Mouse (Mus musculus) heart, postnatal 0 days (tissue): ENCODE measurements around the gene Cerk. TPM values are rescaled to one million over a fixed set of nuclear protein-coding genes. Genes with fewer than 3 reads are reported as not detected.
"Not testable (repeated sequence)": the region's sequence is repeated elsewhere in the genome, so short reads cannot be mapped to it uniquely, and the experiment has no call there.

Experiments
- ATAC-seq: fragments of 200-750 bp; cut with Nextera tagmentation; 2 replicates; pipeline ENCODE4 v1.8.0; 2017; ENCODE audit warnings: low read depth, moderate number of reproducible peaks, moderate library complexity; ENCODE audit not compliant: insufficient read depth
- DNase-seq: peaks from one replicate; pipeline ENCODE4 v3.0.0-alpha.2; 2016; ENCODE audit warnings: low spot score
- H3K27ac ChIP-seq: fragments of 300-500 bp; sonication (generic); 2 replicates; pipeline ENCODE4 v1.5.1; 2014; ENCODE audit warnings: low read depth, mild to moderate bottlenecking
- H3K27me3 ChIP-seq: fragments of 300-500 bp; sonication (generic); 2 replicates; pipeline ENCODE4 v1.6.1; 2014; ENCODE audit warnings: low read length, mixed read lengths; ENCODE audit not compliant: control insufficient read depth, insufficient read depth
- H3K36me3 ChIP-seq: fragments of 300-500 bp; sonication (generic); replicated peaks from 2 replicates; pipeline ENCODE4 v1.6.1; 2014; ENCODE audit warnings: low read length, mixed read lengths; ENCODE audit not compliant: control insufficient read depth, insufficient read depth
- H3K4me1 ChIP-seq: fragments of 300-500 bp; sonication (generic); 2 replicates; pipeline ENCODE4 v1.6.1; 2014; ENCODE audit warnings: antibody characterized with exemption; ENCODE audit not compliant: control insufficient read depth, insufficient read depth
- H3K4me2 ChIP-seq: fragments of 300-500 bp; sonication (generic); 2 replicates; pipeline ENCODE4 v1.6.1; 2014; ENCODE audit warnings: low read depth, mild to moderate bottlenecking, low read length, moderate library complexity
- H3K4me3 ChIP-seq: fragments of 300-500 bp; sonication (generic); 2 replicates; pipeline ENCODE4 v1.5.1; 2014; ENCODE audit warnings: low read depth, low read length
- H3K9ac ChIP-seq: fragments of 300-500 bp; sonication (generic); replicated peaks from 2 replicates; pipeline ENCODE4 v1.6.1; 2014; ENCODE audit warnings: low read depth, low read length, mixed read lengths
- H3K9me3 ChIP-seq: fragments of 300-500 bp; sonication (generic); replicated peaks from 2 replicates; pipeline ENCODE4 v1.6.1; 2016; ENCODE audit warnings: low read length; ENCODE audit not compliant: control insufficient read depth
- CTCF ChIP-seq: IDR thresholded peaks from 2 replicates; pipeline ENCODE4 v1.5.1; 2016; ENCODE audit warnings: antibody characterized with exemption, control low read depth, low read depth
- EP300 ChIP-seq: IDR thresholded peaks from 2 replicates; pipeline ENCODE4 v1.6.1; 2016; ENCODE audit warnings: antibody characterized with exemption, low read depth
- WGBS: fragments of 180-500 bp; shearing (Covaris S2); extraction: QIAGEN DNeasy Blood & Tissue Kit; methylation state at CpG from one replicate; pipeline ENCODE4 v1.1.7; 2014; 5-methylcytosine and 5-hydroxymethylcytosine counted together
- polyA plus RNA-seq: library from polyadenylated mRNA; unstranded; fragments of >200 nt; fragmentation: Nextera tagmentation; extraction: Ambion mirVana; gene quantifications from 2 replicates; pipeline ENCODE4 v1.2.1, GENCODE M21; 2015
- total RNA-seq: library from RNA; depleted of rRNA; stranded (reverse); fragments of >200 nt; gene quantifications from 2 replicates; pipeline ENCODE4 v1.2.3, GENCODE M21; 2014; ENCODE audit warnings: low replicate concordance

The Cerk gene
- total and polyA plus RNA-seq, 2 experiments from 2014 or later, result 14.5 to 25.3 TPM

DNA sequence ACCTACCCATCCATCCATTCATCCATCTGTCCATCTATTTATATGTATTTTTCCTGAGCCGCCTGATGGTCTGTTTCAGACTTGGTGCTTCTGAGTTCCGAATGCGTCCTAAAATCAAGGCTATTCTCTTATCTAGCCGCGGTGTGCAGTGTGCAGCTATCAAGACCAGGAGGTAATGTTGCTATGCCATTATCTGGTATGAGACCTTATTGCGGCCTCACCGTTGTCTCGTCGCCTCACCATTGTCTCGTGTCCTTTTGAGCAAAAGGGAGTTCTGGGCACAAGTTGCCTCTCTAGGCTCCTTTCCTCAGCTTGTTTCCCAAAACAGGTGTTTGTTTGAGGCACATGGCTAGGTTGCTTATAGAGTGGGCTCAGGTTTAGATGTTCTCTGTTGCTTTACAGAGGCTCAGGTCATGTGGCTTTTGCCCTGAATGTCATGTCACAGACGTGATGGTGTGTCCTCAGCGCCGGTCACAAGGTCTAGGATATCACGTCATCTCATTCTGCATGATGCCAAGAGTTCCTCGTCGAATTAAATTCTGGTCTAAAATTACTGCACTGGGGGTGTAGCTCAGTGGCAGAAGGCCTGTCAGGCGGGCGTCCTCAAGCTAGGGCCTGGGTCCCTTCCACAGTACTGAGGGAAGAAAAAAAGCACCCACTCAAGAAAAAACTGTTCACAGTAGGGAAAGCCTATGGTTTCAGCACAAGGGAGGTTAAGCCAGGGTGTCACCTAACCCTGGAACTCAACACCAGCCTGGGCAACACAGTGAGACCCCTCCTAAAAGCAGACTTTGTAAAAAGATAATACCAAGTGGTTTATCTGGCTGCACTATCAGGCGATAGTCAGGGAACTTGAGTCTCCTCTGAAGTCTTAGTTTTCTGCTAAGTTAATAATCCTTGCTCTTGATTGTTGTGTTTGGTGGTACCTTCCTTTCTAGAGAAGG is 81.3 kb downstream of the Cerk start:
- no peaks in the 10 kb centered on the region for H3K27me3 ChIP-seq
- H3K9ac ChIP-seq, result no peak overlapping the region
- WGBS, result 57% methylated on average over 19 of the region's 19 CpGs
- no peak overlapping the region for H3K4me3 ChIP-seq
- H3K27ac ChIP-seq, result peak overlapping the region; percentile 88
- peaks cover 25% of the 10 kb centered on the region for H3K36me3 ChIP-seq
- peak; percentile 48; the same call in 1 of the 2 replicates for TF ChIP-seq EP300
- no peak for TF ChIP-seq CTCF
- peaks cover 54% of the 10 kb centered on the region for H3K4me1 ChIP-seq
- no peak overlapping the region for H3K4me2 ChIP-seq
- DNase-seq (peak; percentile 80), ATAC-seq (peak; percentile 37)
- no peaks in the 10 kb centered on the region for H3K9me3 ChIP-seq

DNA sequence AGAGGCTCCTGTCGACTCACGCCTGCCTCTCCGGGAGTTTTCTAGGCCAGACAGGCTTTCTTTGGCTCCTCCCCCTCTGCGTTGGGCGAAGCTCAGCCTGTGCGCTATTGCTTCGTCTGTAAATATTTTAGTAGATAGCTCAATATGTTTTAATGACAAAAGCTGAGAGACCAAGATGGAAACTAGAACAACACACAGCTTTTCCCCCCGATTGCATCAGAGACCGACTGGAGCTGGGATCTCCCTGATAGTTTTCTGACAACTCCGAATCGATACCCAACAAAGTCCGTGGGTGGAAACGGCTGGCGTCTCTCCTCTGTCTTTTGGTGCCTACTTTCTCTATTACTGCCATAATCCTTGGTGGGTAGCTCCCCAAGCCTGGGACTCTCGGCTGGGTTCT is 83.6 kb downstream of the Cerk start:
- no peak overlapping the region for H3K4me3 ChIP-seq
- no peak for ATAC-seq
- no peak for DNase-seq
- TF ChIP-seq CTCF (no peak), EP300 (no peak)
- H3K27me3 ChIP-seq, result no peaks in the 10 kb centered on the region
- H3K36me3 ChIP-seq, result peaks cover 31% of the 10 kb centered on the region
- no peak overlapping the region for H3K27ac ChIP-seq
- H3K9ac ChIP-seq, result no peak overlapping the region
- no peak overlapping the region for H3K4me2 ChIP-seq
- peaks cover 31% of the 10 kb centered on the region for H3K4me1 ChIP-seq
- no peaks in the 10 kb centered on the region for H3K9me3 ChIP-seq
- 88% methylated on average over 15 of the region's 15 CpGs for WGBS

DNA sequence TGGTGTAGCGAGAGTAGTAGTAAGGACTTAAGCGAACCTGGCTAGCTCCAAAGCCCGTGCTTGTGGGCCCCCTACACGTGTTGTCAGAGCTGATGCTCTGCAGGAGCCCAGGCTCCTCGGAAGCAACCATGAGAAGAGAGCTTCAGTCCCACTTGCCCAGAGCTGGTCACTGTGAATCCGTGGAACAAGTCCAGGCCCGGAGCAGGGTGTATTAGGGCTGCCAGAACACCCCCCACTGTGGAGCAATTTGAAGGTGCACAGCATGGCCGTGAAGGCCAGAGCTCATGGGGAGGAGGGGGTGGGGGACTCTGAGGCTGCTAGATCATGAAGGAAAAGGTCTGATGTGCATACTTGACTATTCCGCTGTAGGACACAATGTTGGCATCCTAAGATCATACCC is 84.4 kb downstream of the Cerk start:
- no peak overlapping the region for H3K4me3 ChIP-seq
- H3K36me3 ChIP-seq, result peaks cover 31% of the 10 kb centered on the region
- ATAC-seq (no peak), DNase-seq (no peak)
- H3K4me1 ChIP-seq, result peaks cover 24% of the 10 kb centered on the region
- H3K9me3 ChIP-seq, result no peaks in the 10 kb centered on the region
- TF ChIP-seq CTCF (no peak), EP300 (no peak)
- no peak overlapping the region for H3K4me2 ChIP-seq
- H3K27me3 ChIP-seq, result no peaks in the 10 kb centered on the region
- H3K27ac ChIP-seq, result no peak overlapping the region
- 70% methylated on average over 9 of the region's 9 CpGs for WGBS
- no peak overlapping the region for H3K9ac ChIP-seq

DNA sequence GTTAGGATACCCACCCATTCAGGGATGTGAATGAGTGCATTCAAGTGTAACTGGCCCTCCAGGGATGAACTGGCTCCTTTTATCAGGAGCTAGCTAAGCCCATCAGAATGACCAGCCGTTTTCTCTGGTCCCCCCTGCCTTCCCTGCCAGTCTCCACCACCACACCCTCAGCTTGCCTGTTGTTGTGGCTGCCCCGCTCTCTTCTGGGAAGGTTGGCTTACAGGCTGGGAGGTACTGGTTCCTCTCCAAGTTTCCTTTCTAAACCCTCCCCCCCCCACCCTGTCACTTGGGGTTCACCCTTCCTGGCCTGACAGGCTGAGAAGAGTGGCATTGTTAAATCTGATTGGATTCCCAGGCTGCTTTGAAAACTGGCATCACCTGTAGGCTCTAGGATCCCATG is 88.1 kb downstream of the Cerk start:
- WGBS, result 73% methylated on average over 2 of the region's 2 CpGs
- H3K36me3 ChIP-seq, result peaks cover 36% of the 10 kb centered on the region

DNA sequence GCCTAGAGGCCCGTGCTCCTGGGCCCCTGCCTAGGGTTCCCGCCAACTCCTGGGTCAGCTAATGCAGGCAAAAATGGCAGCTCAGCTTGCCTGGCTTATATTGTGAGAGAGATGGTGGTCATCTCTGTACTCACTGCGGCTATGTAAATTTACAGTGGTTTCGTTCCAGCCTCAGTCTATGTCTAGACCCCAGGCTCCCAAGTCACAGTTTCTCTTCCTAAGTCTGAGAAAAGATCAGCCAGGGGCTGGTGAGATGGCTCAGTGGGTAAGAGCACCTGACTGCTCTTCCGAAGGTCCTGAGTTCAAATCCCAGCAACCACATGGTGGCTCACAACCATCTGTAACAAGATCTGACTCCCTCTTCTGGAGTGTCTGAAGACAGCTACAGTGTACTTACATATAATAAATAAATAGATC is 89.3 kb downstream of the Cerk start:
- H3K4me2 ChIP-seq, DNase-seq, H3K4me3 ChIP-seq, H3K27me3 ChIP-seq, H3K9me3 ChIP-seq, ATAC-seq, H3K9ac ChIP-seq: not testable (repeated sequence)
- H3K27ac ChIP-seq, result peak overlapping the region; percentile 50
- peaks cover 37% of the 10 kb centered on the region for H3K36me3 ChIP-seq
- peaks cover 17% of the 10 kb centered on the region for H3K4me1 ChIP-seq
- 90% methylated on average over 5 of the region's 5 CpGs for WGBS

More for the DNA sequence above, 88.1 kb downstream of the Cerk start:
- ATAC-seq (no peak), DNase-seq (no peak)
- no peak overlapping the region for H3K4me3 ChIP-seq
- H3K9ac ChIP-seq, result no peak overlapping the region
- H3K27ac ChIP-seq, result no peak overlapping the region
- H3K4me2 ChIP-seq, result no peak overlapping the region
- no peaks in the 10 kb centered on the region for H3K27me3 ChIP-seq
- TF ChIP-seq EP300 (no peak), CTCF (no peak)
- peaks cover 9% of the 10 kb centered on the region; the same call in 1 of the 2 replicates for H3K4me1 ChIP-seq
- H3K9me3 ChIP-seq, result no peaks in the 10 kb centered on the region
